Mouse (Mus musculus) C2C12 (cell line): ENCODE data around the gene Tspan14.

Experiments used
- CEBPB ChIP-seq: IDR thresholded peaks from one replicate; pipeline ENCODE4 v1.6.1; 2011; ENCODE audit warnings: low read depth, mild to moderate bottlenecking, control low read depth, moderate library complexity
- CTCF ChIP-seq: IDR thresholded peaks from one replicate; pipeline ENCODE4 v1.5.1; 2011; ENCODE audit not compliant: control insufficient read depth, insufficient read depth, insufficient read length
- FOSL1 ChIP-seq: IDR thresholded peaks from one replicate; pipeline ENCODE4 v1.8.0; 2011; ENCODE audit warnings: mild to moderate bottlenecking, low read length; ENCODE audit not compliant: poor library complexity, insufficient read depth, severe bottlenecking
- MAX ChIP-seq: IDR thresholded peaks from one replicate; pipeline ENCODE4 v1.6.1; 2011; ENCODE audit warnings: mild to moderate bottlenecking, control low read depth
- MYOD1 ChIP-seq: IDR thresholded peaks from one replicate; pipeline ENCODE4 v1.6.1; 2011; ENCODE audit warnings: low read depth; ENCODE audit not compliant: control insufficient read depth, insufficient read length
- MYOG ChIP-seq: IDR thresholded peaks from one replicate; pipeline ENCODE4 v1.6.1; 2011; ENCODE audit not compliant: control insufficient read depth, insufficient read length; ENCODE audit errors: extremely low read depth
- USF1 ChIP-seq: IDR thresholded peaks from one replicate; pipeline ENCODE4 v1.6.1; 2011; ENCODE audit warnings: low read depth, mild to moderate bottlenecking, control low read depth, moderate library complexity

DNA sequence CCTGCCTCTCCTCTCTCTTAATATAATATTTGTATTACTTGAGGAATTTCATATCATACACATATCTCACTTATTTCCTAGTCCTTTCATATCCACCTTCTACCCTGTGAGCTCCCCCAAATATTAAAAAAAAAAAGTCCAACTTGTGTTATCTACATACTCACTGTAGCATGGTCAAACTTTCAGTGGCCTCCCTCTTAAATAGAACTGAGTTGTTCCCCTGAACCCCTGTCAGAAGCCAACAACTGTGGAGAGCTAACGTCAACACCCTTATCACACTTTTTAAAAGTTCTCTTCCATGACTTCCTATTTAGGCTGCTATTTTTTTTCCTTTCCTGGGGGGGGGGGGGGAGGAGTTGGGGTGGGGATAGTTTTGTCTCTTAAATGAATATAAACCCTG lies 80.9 kb downstream of the Tspan14 start:
- TF ChIP-seq CTCF (no peak), MYOG (no peak), MYOD1 (no peak), USF1 (no peak), MAX (no peak), CEBPB (no peak), FOSL1 (no peak)
